Mouse (Mus musculus): ENCODE measurements around the gene Myh8. TPM values are rescaled to one million over a fixed set of nuclear protein-coding genes. Genes with fewer than 3 reads are reported as not detected.

The Myh8 gene
- total RNA-seq (2023), result not detected

DNA sequence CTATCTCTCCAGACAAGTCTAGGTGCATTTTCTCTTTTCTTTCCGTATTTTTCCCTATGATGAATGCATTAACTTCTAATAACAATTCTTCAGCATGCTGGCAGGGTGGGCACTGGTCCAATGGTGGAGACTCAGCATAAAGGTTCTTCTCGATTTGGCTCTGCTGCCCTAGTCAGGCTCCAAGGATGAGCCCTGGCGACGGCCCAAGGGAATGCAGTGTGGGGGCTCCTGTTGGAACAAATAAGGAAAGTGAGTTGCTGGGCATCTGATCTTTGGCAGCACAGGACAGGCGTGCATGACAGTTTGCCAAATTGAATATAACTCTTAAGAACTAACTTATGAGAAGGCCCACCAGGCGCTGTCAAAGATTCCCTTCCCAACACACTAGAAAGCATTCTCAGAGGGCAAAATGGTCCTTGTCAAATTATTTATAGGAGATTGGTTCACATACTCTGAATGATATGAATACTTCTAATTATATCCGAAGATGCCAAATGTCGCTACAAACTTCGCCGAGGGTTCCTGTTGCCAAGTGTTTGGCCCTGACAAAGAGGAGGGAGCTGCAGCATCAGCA, at the start of gene Myh8:
Myh8 (plus strand) TSS at position 524 of the 574 bp plus-strand sequence.

DNA sequence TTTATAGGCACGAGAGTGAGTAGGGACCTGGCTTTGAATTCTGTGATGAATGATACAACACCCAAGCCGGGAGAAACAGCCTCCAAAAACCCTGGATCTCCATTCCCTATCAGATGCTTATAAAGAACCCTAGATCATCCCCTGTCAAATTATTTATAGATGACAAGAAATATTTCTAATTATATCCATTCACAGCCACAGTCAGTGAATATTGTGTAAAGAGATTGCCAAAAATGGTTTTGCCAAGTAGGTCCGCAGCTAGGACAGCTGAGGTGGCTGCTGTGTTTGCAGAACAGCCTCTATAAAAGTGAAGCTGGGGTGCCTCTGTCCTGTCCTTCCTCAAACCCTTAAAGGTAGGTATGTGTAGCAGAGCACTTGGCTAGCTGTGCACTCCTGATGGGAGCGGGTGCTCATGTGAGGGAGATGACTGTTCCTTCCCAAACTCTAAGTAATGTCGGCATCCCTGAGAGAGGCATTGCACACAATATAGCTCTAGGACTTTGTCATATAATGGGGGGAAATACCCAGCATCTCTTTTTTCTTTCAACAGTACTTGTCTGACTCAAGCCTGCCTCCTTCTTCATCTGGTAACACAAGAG, 39.3 kb upstream of the Myh8 start, which contains the start of gene Myh4:
Myh4 (plus strand) TSS at position 549 of the 599 bp plus-strand sequence.

DNA sequence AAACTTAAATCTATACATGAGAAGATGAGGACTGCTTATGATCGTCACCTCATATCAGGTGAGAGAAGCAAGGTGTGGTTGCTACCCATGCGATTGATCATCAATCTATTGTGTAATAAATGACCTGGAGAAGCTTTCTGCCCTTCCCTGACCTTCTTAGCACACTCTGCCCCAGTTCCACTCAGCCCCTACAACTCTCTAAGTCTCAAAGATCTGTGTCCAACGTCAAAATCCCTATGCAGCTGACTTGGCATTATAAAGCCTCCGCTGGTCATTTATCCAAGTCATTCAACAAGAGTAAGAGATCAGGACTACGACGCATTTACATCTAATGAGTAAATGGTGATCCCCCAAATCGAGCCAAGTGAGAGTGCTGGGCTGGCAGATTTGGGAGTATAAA, 44.4 kb downstream of the Myh8 start, which contains the start of gene Myh13:
Myh13 (plus strand) TSS at position 301 of the 400 bp plus-strand sequence.

Other genes with a start within 250 kb of the Myh8 start
- gene Adprm, start 224.5 kb upstream of the Myh8 start, total RNA-seq (2023), result 10 to 100 TPM; 22.6 TPM
- 1 to 10 TPM; 4.9 to 5.8 TPM for gene Sco1, start 224.5 kb upstream of the Myh8 start, total RNA-seq (2023)
- gene Myh3, start 198.8 kb upstream of the Myh8 start, total RNA-seq (2023), result not detected
- gene Myh2, start 106.1 kb upstream of the Myh8 start, total RNA-seq (2023), result under 1 TPM; 0.07 to 0.09 TPM
- gene Myh1, start 77.1 kb upstream of the Myh8 start, total RNA-seq (2023), result not detected
- under 1 TPM in 1 of 2 experiments, not detected in 1; 0.07 TPM for gene Myh4, start 39.1 kb upstream of the Myh8 start, total RNA-seq (2023)
- gene Myh13, start 44.5 kb downstream of the Myh8 start, total RNA-seq (2023), result not detected
- gene Gas7, start 178.3 kb downstream of the Myh8 start, total RNA-seq (2023), result 100 to 1,000 TPM; 123 to 131 TPM

Data from neutrophil, adult 83 days (primary cell).